Mouse (Mus musculus) midbrain, postnatal 0 days (tissue): ENCODE measurements at regions not wholly inside any gene's neighbourhood (a gene's known extent, or its start where the extent isn't known, plus 50 kb on each side); places are given as distances from the start of the nearest gene placed in this dataset.

Source experiments
- ATAC-seq: fragments of 200-750 bp; cut with Nextera tagmentation; 2 replicates; pipeline ENCODE4 v1.8.0; 2017; ENCODE audit warnings: moderate number of reproducible peaks, mild to moderate bottlenecking, moderate TSS enrichment, moderate library complexity; ENCODE audit not compliant: low FRiP score
- DNase-seq: peaks from one replicate; pipeline ENCODE4 v3.0.0-alpha.2; 2015; ENCODE audit warnings: low spot score
- H3K27ac ChIP-seq: fragments of 300-500 bp; sonication (generic); 2 replicates; pipeline ENCODE4 v1.5.1; 2014; ENCODE audit warnings: low read depth, mild to moderate bottlenecking, low read length, mixed read lengths
- H3K27me3 ChIP-seq: fragments of 300-500 bp; sonication (generic); 2 replicates; pipeline ENCODE4 v1.6.1; 2014; ENCODE audit warnings: low read length, control low read depth, mixed read lengths; ENCODE audit not compliant: insufficient read depth
- H3K36me3 ChIP-seq: fragments of 300-500 bp; sonication (generic); 2 replicates; pipeline ENCODE4 v1.6.1; 2014; ENCODE audit warnings: low read length, control low read depth, mixed read lengths; ENCODE audit not compliant: insufficient read depth
- H3K4me1 ChIP-seq: fragments of 300-500 bp; sonication (generic); 2 replicates; pipeline ENCODE4 v1.6.1; 2014; ENCODE audit warnings: mild to moderate bottlenecking, control low read depth, antibody characterized with exemption, low read length, mixed read lengths; ENCODE audit not compliant: insufficient read depth
- H3K4me2 ChIP-seq: fragments of 300-500 bp; sonication (generic); 2 replicates; pipeline ENCODE4 v1.6.1; 2014; ENCODE audit warnings: low read depth, mild to moderate bottlenecking, low read length, mixed read lengths; ENCODE audit not compliant: poor library complexity, severe bottlenecking
- H3K4me3 ChIP-seq: fragments of 300-500 bp; sonication (generic); 2 replicates; pipeline ENCODE4 v1.5.1; 2014; ENCODE audit warnings: low read depth, mild to moderate bottlenecking, low read length, moderate library complexity
- H3K9ac ChIP-seq: fragments of 300-500 bp; sonication (generic); replicated peaks from 2 replicates; pipeline ENCODE4 v1.6.1; 2014; ENCODE audit warnings: mild to moderate bottlenecking, low read length, moderate library complexity, mixed read lengths; ENCODE audit not compliant: poor library complexity, severe bottlenecking
- H3K9me3 ChIP-seq: fragments of 300-500 bp; sonication (generic); 2 replicates; pipeline ENCODE4 v1.6.1; 2016; ENCODE audit warnings: low read length, control low read depth
- CTCF ChIP-seq: IDR thresholded peaks from 2 replicates; pipeline ENCODE4 v1.5.1; 2016; ENCODE audit warnings: antibody characterized with exemption, mild to moderate bottlenecking
- WGBS: fragments of 180-500 bp; shearing (Covaris S2); extraction: QIAGEN DNeasy Blood & Tissue Kit; methylation state at CpG from one replicate; pipeline ENCODE4 v1.1.7; 2014; 5-methylcytosine and 5-hydroxymethylcytosine counted together

DNA sequence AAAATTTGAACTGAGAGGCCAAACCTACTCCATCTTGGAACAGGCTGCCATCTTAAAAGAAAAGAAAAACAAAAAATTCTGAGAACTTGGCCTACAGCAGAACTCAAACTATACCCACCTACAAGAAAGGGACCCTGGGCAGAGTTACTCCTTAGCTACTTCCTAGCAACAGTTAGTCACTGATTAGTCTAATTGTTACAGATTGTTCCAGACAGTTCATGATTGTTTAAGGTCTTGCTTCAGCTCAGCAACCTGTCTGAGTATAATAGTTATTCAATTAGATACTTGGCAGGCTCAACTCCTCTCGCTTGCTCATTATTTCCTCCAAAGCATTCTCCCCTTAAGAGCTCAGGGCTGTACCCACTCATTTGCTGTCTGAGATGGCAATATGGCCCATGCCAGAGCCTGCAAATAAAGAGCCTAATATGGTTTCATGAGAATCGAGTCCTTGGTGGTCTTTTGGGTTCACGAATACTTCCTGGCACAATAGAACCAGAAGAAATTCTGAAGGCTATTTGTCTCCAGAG is 200.4 kb upstream of the Defb41 start:
- no peak for ATAC-seq
- TF ChIP-seq CTCF, result no peak

DNA sequence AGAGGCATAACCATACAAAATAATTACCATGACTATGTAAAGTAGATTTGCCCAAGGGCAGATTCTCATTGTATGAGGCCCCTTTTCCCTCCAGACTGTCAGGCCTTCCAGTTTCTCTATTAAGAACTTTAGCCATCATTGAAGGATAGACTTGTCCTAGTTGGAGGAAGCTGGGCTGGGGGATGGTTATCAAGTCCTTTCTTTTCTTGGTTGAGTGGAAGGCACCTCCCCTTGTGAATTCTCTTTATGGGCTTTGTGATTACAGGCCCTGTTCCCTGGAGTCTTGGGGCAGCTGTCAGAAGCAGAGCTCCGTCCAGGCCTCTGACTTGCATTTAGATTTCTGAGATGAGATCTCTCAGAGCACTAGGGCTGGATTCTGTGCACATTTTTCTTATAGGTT is 198.3 kb upstream of the Defb41 start:
- no peaks in the 10 kb centered on the region for H3K9me3 ChIP-seq
- no peak overlapping the region for H3K4me3 ChIP-seq
- 30% methylated on average over 1 of the region's 1 CpGs for WGBS
- H3K4me1 ChIP-seq, result no peaks in the 10 kb centered on the region
- DNase-seq (peak; percentile 31), ATAC-seq (peak; percentile 24; the same call in 1 of the 2 replicates)
- no peaks in the 10 kb centered on the region for H3K27me3 ChIP-seq
- H3K27ac ChIP-seq, result no peak overlapping the region
- H3K9ac ChIP-seq, result no peak overlapping the region
- no peak overlapping the region for H3K4me2 ChIP-seq
- no peaks in the 10 kb centered on the region for H3K36me3 ChIP-seq
- no peak for TF ChIP-seq CTCF

More for the DNA sequence above, 200.4 kb upstream of the Defb41 start:
- no peak overlapping the region for H3K27ac ChIP-seq
- no peak overlapping the region for H3K4me3 ChIP-seq
- no peaks in the 10 kb centered on the region for H3K36me3 ChIP-seq
- no peak overlapping the region for H3K4me2 ChIP-seq
- no peak overlapping the region for H3K9ac ChIP-seq
- H3K27me3 ChIP-seq, result no peaks in the 10 kb centered on the region
- 84% methylated on average over 3 of the region's 3 CpGs for WGBS
- H3K9me3 ChIP-seq, result no peaks in the 10 kb centered on the region
- no peak for DNase-seq
- no peaks in the 10 kb centered on the region for H3K4me1 ChIP-seq

GRCm38 (mm10) chr1:18416297-18416732 is 151.4 kb upstream of the Defb41 start:
- no peak for TF ChIP-seq CTCF
- 0 out of 2 replicates have a peak, but pooled peaks have one; percentile 27 for ATAC-seq
- no peaks in the 10 kb centered on the region for H3K36me3 ChIP-seq
- no peak overlapping the region for H3K4me2 ChIP-seq
- DNase-seq, result peak; percentile 3
- no peak overlapping the region for H3K9ac ChIP-seq
- no peak overlapping the region for H3K4me3 ChIP-seq
- H3K4me1 ChIP-seq, result no peaks in the 10 kb centered on the region
- peak overlapping the region; percentile 44; the same call in 1 of the 2 replicates for H3K27ac ChIP-seq
- no peaks in the 10 kb centered on the region for H3K9me3 ChIP-seq
- 18% methylated on average over 3 of the region's 3 CpGs for WGBS
- no peaks in the 10 kb centered on the region for H3K27me3 ChIP-seq

- H3K4me3 ChIP-seq, result no peak overlapping the region
- H3K9me3 ChIP-seq, result no peaks in the 10 kb centered on the region
- no peaks in the 10 kb centered on the region for H3K27me3 ChIP-seq
- H3K4me1 ChIP-seq, result no peaks in the 10 kb centered on the region
- ATAC-seq (no peak), DNase-seq (no peak)
- no peaks in the 10 kb centered on the region for H3K36me3 ChIP-seq
- WGBS, result 2% methylated on average over 2 of the region's 2 CpGs
- H3K27ac ChIP-seq, result peak overlapping the region; percentile 44; the same call in 1 of the 2 replicates
- H3K9ac ChIP-seq, result no peak overlapping the region
- H3K4me2 ChIP-seq, result no peak overlapping the region
- no peak for TF ChIP-seq CTCF
Measured at GRCm38 (mm10) chr1:18415879-18416278, 150.9 kb upstream of the Defb41 start.

DNA sequence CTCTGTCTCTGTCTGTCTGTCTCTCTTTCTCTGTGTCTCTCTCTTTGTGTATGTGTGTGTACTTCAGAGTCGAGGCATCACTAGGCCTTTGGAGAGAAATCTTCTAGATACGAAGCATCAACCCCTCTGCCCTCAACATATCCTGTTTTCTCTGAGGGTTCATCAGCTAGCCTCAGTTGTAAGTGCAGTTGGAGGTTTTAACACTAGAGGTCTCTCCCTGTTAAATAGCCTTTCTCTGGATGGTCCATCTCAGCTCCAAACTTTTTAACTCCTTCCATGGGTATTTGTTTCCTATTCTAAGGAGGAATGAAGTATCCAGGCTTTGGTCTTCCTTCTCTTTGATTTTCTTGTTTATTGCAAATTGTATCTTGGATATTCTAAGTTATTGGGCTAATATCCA is 147.8 kb upstream of the Defb41 start:
- no peak for ATAC-seq
- DNase-seq, result no peak

DNA sequence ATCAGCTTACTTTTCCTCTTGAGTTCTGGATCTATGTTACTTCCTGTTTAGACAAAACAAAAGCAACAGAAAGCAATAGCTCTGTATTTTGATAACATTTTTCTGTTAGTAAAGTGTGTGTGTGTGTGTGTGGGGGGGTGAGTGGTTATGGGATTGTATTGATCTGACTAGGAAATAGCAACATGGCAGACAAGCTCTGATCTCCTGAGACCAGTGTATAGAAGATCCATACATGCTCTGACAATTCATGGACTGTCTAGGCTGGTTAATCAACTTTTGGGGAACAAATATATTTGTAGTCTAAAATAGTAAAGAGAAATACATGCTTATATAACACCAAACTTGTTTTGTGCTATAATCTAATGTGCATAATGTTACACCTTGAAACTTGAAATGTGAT is 124.7 kb upstream of the Defb41 start:
- ATAC-seq (no peak; the same call in 1 of the 2 replicates), DNase-seq (no peak)
- H3K9me3 ChIP-seq, result no peaks in the 10 kb centered on the region

More for the DNA sequence above, 147.8 kb upstream of the Defb41 start:
- TF ChIP-seq CTCF, result 0 out of 2 replicates have a peak, but pooled peaks have one; percentile 2
- no peaks in the 10 kb centered on the region for H3K4me1 ChIP-seq
- 62% methylated on average over 2 of the region's 2 CpGs for WGBS
- no peaks in the 10 kb centered on the region for H3K27me3 ChIP-seq
- H3K36me3 ChIP-seq, result no peaks in the 10 kb centered on the region
- H3K4me3 ChIP-seq, result no peak overlapping the region
- no peak overlapping the region for H3K9ac ChIP-seq
- no peak overlapping the region for H3K27ac ChIP-seq
- H3K4me2 ChIP-seq, result no peak overlapping the region
- no peaks in the 10 kb centered on the region for H3K9me3 ChIP-seq

More for the DNA sequence above, 124.7 kb upstream of the Defb41 start:
- Histone ChIP-seq H3K9ac (no peak overlapping the region), H3K36me3 (no peaks in the 10 kb centered on the region), H3K27me3 (no peaks in the 10 kb centered on the region), H3K4me1 (no peaks in the 10 kb centered on the region), H3K27ac (no peak overlapping the region), H3K4me3 (no peak overlapping the region), H3K4me2 (no peak overlapping the region)
- TF ChIP-seq CTCF, result no peak
